Mouse (Mus musculus): ENCODE measurements around the gene Ap4e1. TPM values are rescaled to one million over a fixed set of nuclear protein-coding genes. Genes with fewer than 3 reads are reported as not detected.

Gene Ap4e1
- 11.2 and 12.0 TPM in 2 replicates for polyA plus RNA-seq (2015; fragmentation: Nextera tagmentation; extraction: Ambion mirVana)

GRCm38 (mm10) chr2:127008469-127008998 lies at the start of gene Ap4e1:
Ap4e1 (plus strand) TSS chr2:127008717.
- ATAC-seq, result peak; percentile 94
- WGBS, result under 1% methylated on average over 39 of the region's 40 CpGs

GRCm38 (mm10) chr2:126961696-126962095 lies 46.8 kb upstream of the Ap4e1 start:
- no peaks in the 10 kb centered on the region for H3K27me3 ChIP-seq (replicated peaks; ENCODE audit: control insufficient read depth, insufficient read depth, low read length)
- no peak overlapping the region for H3K4me3 ChIP-seq (replicated peaks; ENCODE audit: low read length)
- no peak overlapping the region for H3K27ac ChIP-seq (ENCODE audit: low read length)
- no peak overlapping the region for H3K4me2 ChIP-seq (ENCODE audit: low read length)
- ATAC-seq, result no peak
- no peaks in the 10 kb centered on the region for H3K4me1 ChIP-seq (replicated peaks; ENCODE audit: control insufficient read depth, insufficient read depth, low read length)
- H3K9ac ChIP-seq (replicated peaks; ENCODE audit: low read depth, low read length), result no peak overlapping the region
- 79% methylated on average over 2 of the region's 2 CpGs for WGBS
- H3K36me3 ChIP-seq (ENCODE audit: control insufficient read depth, insufficient read depth), result no peaks in the 10 kb centered on the region
- H3K9me3 ChIP-seq (ENCODE audit: control insufficient read depth, low read length), result no peaks in the 10 kb centered on the region

More at GRCm38 (mm10) chr2:127008469-127008998, at the start of gene Ap4e1:
- H3K9ac ChIP-seq (replicated peaks; ENCODE audit: low read depth, low read length), result peak within 1 kb of the TSS; percentile 94
- H3K27ac ChIP-seq (ENCODE audit: low read length), result peak within 1 kb of the TSS; percentile 61; the same call in 1 of the 2 replicates
- H3K4me1 ChIP-seq (replicated peaks; ENCODE audit: control insufficient read depth, insufficient read depth, low read length), result peaks cover 13% of the 10 kb centered on the region
- no peaks in the 10 kb centered on the region for H3K27me3 ChIP-seq (replicated peaks; ENCODE audit: control insufficient read depth, insufficient read depth, low read length)
- peak within 1 kb of the TSS; percentile 95 for H3K4me3 ChIP-seq (replicated peaks; ENCODE audit: low read length)
- H3K36me3 ChIP-seq (ENCODE audit: control insufficient read depth, insufficient read depth), result peaks cover 1% of the 10 kb centered on the region; the same call in 1 of the 2 replicates
- no peaks in the 10 kb centered on the region for H3K9me3 ChIP-seq (ENCODE audit: control insufficient read depth, low read length)
- peak within 1 kb of the TSS; percentile 69 for H3K4me2 ChIP-seq (ENCODE audit: low read length)

- no peak overlapping the region for H3K4me3 ChIP-seq (replicated peaks; ENCODE audit: low read length)
- H3K27ac ChIP-seq (ENCODE audit: low read length), result no peak overlapping the region
- 58% methylated on average over 6 of the region's 6 CpGs for WGBS
- no peaks in the 10 kb centered on the region for H3K4me1 ChIP-seq (replicated peaks; ENCODE audit: control insufficient read depth, insufficient read depth, low read length)
- no peak overlapping the region for H3K9ac ChIP-seq (replicated peaks; ENCODE audit: low read depth, low read length)
- ATAC-seq, result no peak
- H3K27me3 ChIP-seq (replicated peaks; ENCODE audit: control insufficient read depth, insufficient read depth, low read length), result no peaks in the 10 kb centered on the region
- H3K36me3 ChIP-seq (ENCODE audit: control insufficient read depth, insufficient read depth), result no peaks in the 10 kb centered on the region
- H3K4me2 ChIP-seq (ENCODE audit: low read length), result no peak overlapping the region
- H3K9me3 ChIP-seq (ENCODE audit: control insufficient read depth, low read length), result no peaks in the 10 kb centered on the region
These were observed 31.1 kb upstream of the Ap4e1 start for GRCm38 (mm10) chr2:126977428-126977827.

- Histone ChIP-seq H3K4me2 (ENCODE audit: low read length) (no peak overlapping the region), H3K9ac (replicated peaks; ENCODE audit: low read depth, low read length) (no peak overlapping the region), H3K9me3 (ENCODE audit: control insufficient read depth, low read length) (no peaks in the 10 kb centered on the region), H3K27ac (ENCODE audit: low read length) (no peak overlapping the region), H3K4me3 (replicated peaks; ENCODE audit: low read length) (no peak overlapping the region), H3K4me1 (replicated peaks; ENCODE audit: control insufficient read depth, insufficient read depth, low read length) (no peaks in the 10 kb centered on the region), H3K36me3 (ENCODE audit: control insufficient read depth, insufficient read depth) (no peaks in the 10 kb centered on the region), H3K27me3 (replicated peaks; ENCODE audit: control insufficient read depth, insufficient read depth, low read length) (no peaks in the 10 kb centered on the region)
- ATAC-seq, result no peak
- WGBS, result 81% methylated on average over 4 of the region's 4 CpGs
These were observed 25.3 kb upstream of the Ap4e1 start for GRCm38 (mm10) chr2:126983221-126983620.

GRCm38 (mm10) chr2:126989919-126990318 lies 18.6 kb upstream of the Ap4e1 start:
- no peak for ATAC-seq
- Histone ChIP-seq H3K9ac (replicated peaks; ENCODE audit: low read depth, low read length) (no peak overlapping the region), H3K4me3 (replicated peaks; ENCODE audit: low read length) (no peak overlapping the region), H3K27ac (ENCODE audit: low read length) (no peak overlapping the region), H3K36me3 (ENCODE audit: control insufficient read depth, insufficient read depth) (no peaks in the 10 kb centered on the region), H3K9me3 (ENCODE audit: control insufficient read depth, low read length) (no peaks in the 10 kb centered on the region), H3K4me2 (ENCODE audit: low read length) (no peak overlapping the region), H3K27me3 (replicated peaks; ENCODE audit: control insufficient read depth, insufficient read depth, low read length) (no peaks in the 10 kb centered on the region), H3K4me1 (replicated peaks; ENCODE audit: control insufficient read depth, insufficient read depth, low read length) (no peaks in the 10 kb centered on the region)
- WGBS, result 89% methylated on average over 6 of the region's 6 CpGs

GRCm38 (mm10) chr2:126992742-126993141 lies 15.8 kb upstream of the Ap4e1 start:
- no peak overlapping the region for H3K27ac ChIP-seq (ENCODE audit: low read length)
- WGBS, result 77% methylated on average over 12 of the region's 12 CpGs
- no peaks in the 10 kb centered on the region for H3K27me3 ChIP-seq (replicated peaks; ENCODE audit: control insufficient read depth, insufficient read depth, low read length)
- no peak overlapping the region for H3K4me2 ChIP-seq (ENCODE audit: low read length)
- H3K9ac ChIP-seq (replicated peaks; ENCODE audit: low read depth, low read length), result no peak overlapping the region
- H3K9me3 ChIP-seq (ENCODE audit: control insufficient read depth, low read length), result no peaks in the 10 kb centered on the region
- no peaks in the 10 kb centered on the region for H3K4me1 ChIP-seq (replicated peaks; ENCODE audit: control insufficient read depth, insufficient read depth, low read length)
- H3K36me3 ChIP-seq (ENCODE audit: control insufficient read depth, insufficient read depth), result no peaks in the 10 kb centered on the region
- no peak for ATAC-seq
- no peak overlapping the region for H3K4me3 ChIP-seq (replicated peaks; ENCODE audit: low read length)

GRCm38 (mm10) chr2:126994384-126995166 lies 13.9 kb upstream of the Ap4e1 start:
- Histone ChIP-seq H3K4me2 (ENCODE audit: low read length) (no peak overlapping the region), H3K4me1 (replicated peaks; ENCODE audit: control insufficient read depth, insufficient read depth, low read length) (no peaks in the 10 kb centered on the region), H3K4me3 (replicated peaks; ENCODE audit: low read length) (no peak overlapping the region), H3K9ac (replicated peaks; ENCODE audit: low read depth, low read length) (no peak overlapping the region), H3K27ac (ENCODE audit: low read length) (no peak overlapping the region), H3K27me3 (replicated peaks; ENCODE audit: control insufficient read depth, insufficient read depth, low read length) (no peaks in the 10 kb centered on the region), H3K36me3 (ENCODE audit: control insufficient read depth, insufficient read depth) (no peaks in the 10 kb centered on the region), H3K9me3 (ENCODE audit: control insufficient read depth, low read length) (no peaks in the 10 kb centered on the region)
- WGBS, result 80% methylated on average over 6 of the region's 6 CpGs
- no peak for ATAC-seq

GRCm38 (mm10) chr2:126996737-126997136 lies 11.8 kb upstream of the Ap4e1 start:
- H3K4me3 ChIP-seq (replicated peaks; ENCODE audit: low read length), result no peak overlapping the region
- ATAC-seq, result no peak
- H3K9me3 ChIP-seq (ENCODE audit: control insufficient read depth, low read length), result no peaks in the 10 kb centered on the region
- WGBS, result 19% methylated on average over 5 of the region's 5 CpGs
- H3K27me3 ChIP-seq (replicated peaks; ENCODE audit: control insufficient read depth, insufficient read depth, low read length), result no peaks in the 10 kb centered on the region
- no peak overlapping the region for H3K4me2 ChIP-seq (ENCODE audit: low read length)
- no peaks in the 10 kb centered on the region for H3K36me3 ChIP-seq (ENCODE audit: control insufficient read depth, insufficient read depth)
- H3K27ac ChIP-seq (ENCODE audit: low read length), result no peak overlapping the region
- H3K9ac ChIP-seq (replicated peaks; ENCODE audit: low read depth, low read length), result no peak overlapping the region
- no peaks in the 10 kb centered on the region for H3K4me1 ChIP-seq (replicated peaks; ENCODE audit: control insufficient read depth, insufficient read depth, low read length)

GRCm38 (mm10) chr2:126998219-126998618 lies 10.3 kb upstream of the Ap4e1 start:
- no peaks in the 10 kb centered on the region for H3K36me3 ChIP-seq (ENCODE audit: control insufficient read depth, insufficient read depth)
- no peak overlapping the region for H3K9ac ChIP-seq (replicated peaks; ENCODE audit: low read depth, low read length)
- H3K4me3 ChIP-seq (replicated peaks; ENCODE audit: low read length), result no peak overlapping the region
- no peaks in the 10 kb centered on the region for H3K27me3 ChIP-seq (replicated peaks; ENCODE audit: control insufficient read depth, insufficient read depth, low read length)
- no peaks in the 10 kb centered on the region for H3K9me3 ChIP-seq (ENCODE audit: control insufficient read depth, low read length)
- no peaks in the 10 kb centered on the region for H3K4me1 ChIP-seq (replicated peaks; ENCODE audit: control insufficient read depth, insufficient read depth, low read length)
- no peak for ATAC-seq
- H3K4me2 ChIP-seq (ENCODE audit: low read length), result no peak overlapping the region
- no peak overlapping the region for H3K27ac ChIP-seq (ENCODE audit: low read length)
- WGBS, result 63% methylated on average over 7 of the region's 7 CpGs

Data from forebrain, embryonic 16.5 days (tissue).